Mouse (Mus musculus) urinary bladder, postnatal 14 days (tissue): ENCODE results near the gene Isg15.
"Not testable (repeated sequence)": the region's sequence is repeated elsewhere in the genome, so short reads cannot be mapped to it uniquely, and the experiment has no call there.

ENCODE experiments used
- DNase-seq: peaks from one replicate; pipeline ENCODE4 v3.0.0; 2021; ENCODE audit warnings: low spot score

Isg15 gene

GRCm38 (mm10) chr4:156154771-156155170, 45.8 kb downstream of the Isg15 start:
- DNase-seq: no peak

GRCm38 (mm10) chr4:156150887-156151286, 49.7 kb downstream of the Isg15 start:
- DNase-seq: not testable (repeated sequence)
